Mouse (Mus musculus): ENCODE data around the gene Nfix. TPM values are rescaled to one million over a fixed set of nuclear protein-coding genes. Genes with fewer than 3 reads are reported as not detected.

Gene Nfix
- polyA plus RNA-seq, 1 experiment, result 22.1 TPM

GRCm38 (mm10) chr8:84809941-84810280 is 9.8 kb upstream of the Nfix start:
- WGBS, result 84% methylated on average over 5 of the region's 5 CpGs

GRCm38 (mm10) chr8:84809109-84809940 is 9.2 kb upstream of the Nfix start:
- Histone ChIP-seq H3K4me3 (ENCODE audit: insufficient read depth, low read depth, low read length) (no peak overlapping the region), H3K27me3 (replicated peaks; ENCODE audit: control insufficient read depth, insufficient read depth, low read length) (no peaks in the 10 kb centered on the region), H3K27ac (ENCODE audit: insufficient read depth, low read depth, low read length) (no peak overlapping the region), H3K36me3 (ENCODE audit: control insufficient read depth, insufficient read depth, low read length) (no peaks in the 10 kb centered on the region), H3K4me1 (ENCODE audit: control insufficient read depth, insufficient read depth, low read length) (no peaks in the 10 kb centered on the region; the same call in 1 of the 2 replicates)
- no peak for DNase-seq
- 76% methylated on average over 12 of the region's 12 CpGs for WGBS
- TF ChIP-seq CTCF (conservative IDR thresholded peaks at IDR 0.05; ENCODE audit: insufficient read depth, insufficient read length, low read depth, low read length) (no peak), POLR2A (IDR thresholded peaks at IDR 0.05; ENCODE audit: low read depth, low read length) (no peak)

More at GRCm38 (mm10) chr8:84809941-84810280, 9.8 kb upstream of the Nfix start:
- Histone ChIP-seq H3K4me3 (ENCODE audit: insufficient read depth, low read depth, low read length) (no peak overlapping the region), H3K27me3 (replicated peaks; ENCODE audit: control insufficient read depth, insufficient read depth, low read length) (no peaks in the 10 kb centered on the region), H3K4me1 (ENCODE audit: control insufficient read depth, insufficient read depth, low read length) (no peaks in the 10 kb centered on the region; the same call in 1 of the 2 replicates), H3K27ac (ENCODE audit: insufficient read depth, low read depth, low read length) (no peak overlapping the region), H3K36me3 (ENCODE audit: control insufficient read depth, insufficient read depth, low read length) (no peaks in the 10 kb centered on the region)
- TF ChIP-seq CTCF (conservative IDR thresholded peaks at IDR 0.05; ENCODE audit: insufficient read depth, insufficient read length, low read depth, low read length), result no peak
- TF ChIP-seq POLR2A (IDR thresholded peaks at IDR 0.05; ENCODE audit: low read depth, low read length), result no peak
- DNase-seq, result no peak

- DNase-seq, result no peak
- no peak overlapping the region for H3K27ac ChIP-seq (ENCODE audit: insufficient read depth, low read depth, low read length)
- no peaks in the 10 kb centered on the region for H3K27me3 ChIP-seq (replicated peaks; ENCODE audit: control insufficient read depth, insufficient read depth, low read length)
- WGBS, result 95% methylated on average over 5 of the region's 5 CpGs
- no peak overlapping the region for H3K4me3 ChIP-seq (ENCODE audit: insufficient read depth, low read depth, low read length)
- no peaks in the 10 kb centered on the region for H3K36me3 ChIP-seq (ENCODE audit: control insufficient read depth, insufficient read depth, low read length)
- TF ChIP-seq POLR2A (IDR thresholded peaks at IDR 0.05; ENCODE audit: low read depth, low read length) (no peak), CTCF (conservative IDR thresholded peaks at IDR 0.05; ENCODE audit: insufficient read depth, insufficient read length, low read depth, low read length) (no peak)
- H3K4me1 ChIP-seq (ENCODE audit: control insufficient read depth, insufficient read depth, low read length), result no peaks in the 10 kb centered on the region; the same call in 1 of the 2 replicates
Measured at GRCm38 (mm10) chr8:84806031-84806430, 5.9 kb upstream of the Nfix start.

GRCm38 (mm10) chr8:84799136-84799931 is 810 bp downstream of the Nfix start:
- H3K4me3 ChIP-seq (ENCODE audit: insufficient read depth, low read depth, low read length), result peak overlapping the region; percentile 64
- H3K36me3 ChIP-seq (ENCODE audit: control insufficient read depth, insufficient read depth, low read length), result no peaks in the 10 kb centered on the region
- H3K27ac ChIP-seq (ENCODE audit: insufficient read depth, low read depth, low read length), result peak overlapping the region; percentile 27
- no peak for TF ChIP-seq POLR2A (IDR thresholded peaks at IDR 0.05; ENCODE audit: low read depth, low read length)
- TF ChIP-seq CTCF (conservative IDR thresholded peaks at IDR 0.05; ENCODE audit: insufficient read depth, insufficient read length, low read depth, low read length), result no peak
- DNase-seq, result peak; percentile 67
- no peaks in the 10 kb centered on the region for H3K27me3 ChIP-seq (replicated peaks; ENCODE audit: control insufficient read depth, insufficient read depth, low read length)
- 5% methylated on average over 96 of the region's 108 CpGs for whole genome bisulfite sequencing
- H3K4me1 ChIP-seq (ENCODE audit: control insufficient read depth, insufficient read depth, low read length), result 0 out of 2 replicates have a peak, but pooled peaks cover 5% of the 10 kb centered on the region

- Histone ChIP-seq H3K27ac (ENCODE audit: insufficient read depth, low read depth, low read length) (peak overlapping the region; percentile 4), H3K36me3 (ENCODE audit: control insufficient read depth, insufficient read depth, low read length) (no peaks in the 10 kb centered on the region), H3K4me3 (ENCODE audit: insufficient read depth, low read depth, low read length) (peak overlapping the region; percentile 64), H3K4me1 (ENCODE audit: control insufficient read depth, insufficient read depth, low read length) (0 out of 2 replicates have a peak, but pooled peaks cover 5% of the 10 kb centered on the region), H3K27me3 (replicated peaks; ENCODE audit: control insufficient read depth, insufficient read depth, low read length) (no peaks in the 10 kb centered on the region)
- 82% methylated on average over 10 of the region's 10 CpGs for WGBS
- TF ChIP-seq CTCF (conservative IDR thresholded peaks at IDR 0.05; ENCODE audit: insufficient read depth, insufficient read length, low read depth, low read length) (no peak), POLR2A (IDR thresholded peaks at IDR 0.05; ENCODE audit: low read depth, low read length) (no peak)
- DNase-seq, result no peak
Measured at GRCm38 (mm10) chr8:84798446-84799135, 1.6 kb downstream of the Nfix start.

GRCm38 (mm10) chr8:84797971-84798370 is 2.2 kb downstream of the Nfix start:
- no peaks in the 10 kb centered on the region for H3K27me3 ChIP-seq (replicated peaks; ENCODE audit: control insufficient read depth, insufficient read depth, low read length)
- WGBS, result 94% methylated on average over 6 of the region's 6 CpGs
- no peak overlapping the region for H3K27ac ChIP-seq (ENCODE audit: insufficient read depth, low read depth, low read length)
- no peaks in the 10 kb centered on the region for H3K36me3 ChIP-seq (ENCODE audit: control insufficient read depth, insufficient read depth, low read length)
- H3K4me3 ChIP-seq (ENCODE audit: insufficient read depth, low read depth, low read length), result no peak overlapping the region
- no peak for DNase-seq
- TF ChIP-seq CTCF (conservative IDR thresholded peaks at IDR 0.05; ENCODE audit: insufficient read depth, insufficient read length, low read depth, low read length) (no peak), POLR2A (IDR thresholded peaks at IDR 0.05; ENCODE audit: low read depth, low read length) (no peak)
- H3K4me1 ChIP-seq (ENCODE audit: control insufficient read depth, insufficient read depth, low read length), result 0 out of 2 replicates have a peak, but pooled peaks cover 5% of the 10 kb centered on the region

All from kidney, adult 2 months (tissue).